Mouse (Mus musculus): ENCODE measurements around the gene She. TPM values are rescaled to one million over a fixed set of nuclear protein-coding genes. Genes with fewer than 3 reads are reported as not detected.
A peak's percentile ranks its signal among the peaks of the same experiment; 100 is the strongest.

She gene
- polyA plus RNA-seq, 1 experiment = not detected

DNA sequence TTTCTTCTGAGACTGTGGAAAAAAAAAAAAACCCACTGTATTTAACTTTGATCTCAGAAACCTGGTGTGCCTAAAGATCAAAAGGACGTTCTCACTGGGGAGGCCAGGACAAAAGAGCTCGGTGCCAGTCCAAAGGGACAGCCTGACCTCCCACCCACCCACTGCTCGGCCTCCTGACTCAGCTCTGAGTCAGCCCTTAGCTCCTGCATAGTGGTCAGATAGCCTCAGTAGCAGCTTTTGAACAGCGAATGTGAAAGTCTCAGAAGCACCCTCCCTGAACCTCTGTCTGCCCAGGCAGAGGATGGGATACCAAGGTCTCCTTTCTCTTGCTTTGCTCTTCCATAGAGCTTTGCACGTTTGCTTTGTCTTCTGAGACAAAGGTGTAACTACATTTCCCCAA is 65.4 kb downstream of the She start:
- no peak for TF ChIP-seq USF1 (IDR thresholded peaks at IDR 0.05; ENCODE audit: low read depth)
- no peak for TF ChIP-seq MAX (IDR thresholded peaks at IDR 0.05)
- no peak for TF ChIP-seq MYOG (IDR thresholded peaks at IDR 0.05; ENCODE audit: control insufficient read depth, extremely low read depth, insufficient read length)
- no peak for TF ChIP-seq CTCF (IDR thresholded peaks at IDR 0.05; ENCODE audit: control insufficient read depth, insufficient read depth, insufficient read length)
- peak; percentile 30 for TF ChIP-seq MYOD1 (IDR thresholded peaks at IDR 0.05; ENCODE audit: control insufficient read depth, insufficient read length, low read depth)
- TF ChIP-seq FOSL1 (IDR thresholded peaks at IDR 0.05; ENCODE audit: insufficient read depth, low read length, poor library complexity, severe bottlenecking) = peak; percentile 80
- TF ChIP-seq CEBPB (IDR thresholded peaks at IDR 0.05; ENCODE audit: low read depth) = no peak
- no peaks in the 10 kb centered on the region for H3K79me3 ChIP-seq (ENCODE audit: low read depth)
- peaks cover 17% of the 10 kb centered on the region for H3K79me2 ChIP-seq (ENCODE audit: control insufficient read depth, insufficient read depth)
- H3ac ChIP-seq (ENCODE audit: control insufficient read depth, insufficient read length, low read depth) = peak overlapping the region; percentile 15
- H3K27me3 ChIP-seq (ENCODE audit: control insufficient read depth, insufficient read depth, insufficient read length) = no peaks in the 10 kb centered on the region
- no peaks in the 10 kb centered on the region for H3K36me3 ChIP-seq (ENCODE audit: control insufficient read depth, insufficient read depth)
- peak overlapping the region; percentile 7 for H3K4me3 ChIP-seq (ENCODE audit: insufficient read depth, poor library complexity, severe bottlenecking)

DNA sequence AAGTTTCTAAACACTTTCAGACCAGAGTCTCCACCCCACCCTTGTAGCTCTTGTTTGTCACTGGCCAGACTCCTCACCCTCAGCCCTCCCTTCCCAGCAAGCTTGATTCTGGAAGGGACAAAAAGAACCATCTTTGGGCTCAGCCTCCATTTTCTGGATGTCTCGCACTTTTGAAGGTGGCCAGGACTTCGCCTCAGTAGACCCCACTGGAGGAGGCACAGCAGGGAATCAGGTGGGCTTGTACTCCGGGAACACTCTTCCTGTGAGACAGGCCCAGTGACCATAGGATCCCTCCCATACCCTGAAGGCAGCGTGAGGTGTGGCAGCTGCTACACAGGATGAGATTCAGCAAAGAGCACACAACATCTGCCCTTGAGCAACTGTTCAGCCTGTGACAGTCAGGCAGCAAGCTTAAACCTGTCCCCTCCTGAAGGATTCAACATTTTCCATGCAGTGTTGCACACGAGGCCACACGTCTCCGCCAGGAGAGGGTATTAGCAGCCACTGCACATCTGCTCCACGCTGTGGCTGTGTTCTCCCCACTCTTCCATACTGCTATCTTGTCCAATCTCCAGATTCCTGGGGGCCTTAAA is 66.1 kb downstream of the She start:
- peaks cover 18% of the 10 kb centered on the region for H3K79me2 ChIP-seq (ENCODE audit: control insufficient read depth, insufficient read depth)
- no peak overlapping the region for H3K4me3 ChIP-seq (ENCODE audit: insufficient read depth, poor library complexity, severe bottlenecking)
- H3K36me3 ChIP-seq (ENCODE audit: control insufficient read depth, insufficient read depth) = no peaks in the 10 kb centered on the region
- H3ac ChIP-seq (ENCODE audit: control insufficient read depth, insufficient read length, low read depth) = peak overlapping the region; percentile 54
- no peak for TF ChIP-seq MAX (IDR thresholded peaks at IDR 0.05)
- TF ChIP-seq MYOG (IDR thresholded peaks at IDR 0.05; ENCODE audit: control insufficient read depth, extremely low read depth, insufficient read length) = no peak
- no peak for TF ChIP-seq CEBPB (IDR thresholded peaks at IDR 0.05; ENCODE audit: low read depth)
- TF ChIP-seq USF1 (IDR thresholded peaks at IDR 0.05; ENCODE audit: low read depth) = no peak
- TF ChIP-seq MYOD1 (IDR thresholded peaks at IDR 0.05; ENCODE audit: control insufficient read depth, insufficient read length, low read depth) = no peak
- TF ChIP-seq CTCF (IDR thresholded peaks at IDR 0.05; ENCODE audit: control insufficient read depth, insufficient read depth, insufficient read length) = no peak
- TF ChIP-seq FOSL1 (IDR thresholded peaks at IDR 0.05; ENCODE audit: insufficient read depth, low read length, poor library complexity, severe bottlenecking) = no peak
- no peaks in the 10 kb centered on the region for H3K79me3 ChIP-seq (ENCODE audit: low read depth)
- no peaks in the 10 kb centered on the region for H3K27me3 ChIP-seq (ENCODE audit: control insufficient read depth, insufficient read depth, insufficient read length)

DNA sequence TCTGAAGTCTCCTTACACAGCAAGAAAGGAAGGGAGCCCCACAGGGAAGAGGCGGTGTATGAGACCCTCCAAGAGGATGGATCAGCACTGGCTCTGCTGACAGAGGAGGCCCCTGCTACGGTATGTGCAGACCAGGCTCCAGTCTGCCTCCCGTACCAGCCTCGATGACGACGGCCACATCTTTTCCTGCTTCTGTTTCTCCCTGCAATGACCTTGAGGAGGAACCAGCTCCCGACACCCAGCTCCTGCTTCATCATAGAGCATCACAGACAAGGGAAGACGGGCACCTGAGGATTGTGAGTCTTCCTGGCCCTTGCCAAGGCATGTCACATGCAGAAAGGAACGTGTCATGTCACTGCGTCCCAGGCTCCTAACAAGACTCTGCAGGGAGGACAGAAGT is 66.8 kb downstream of the She start:
- Histone ChIP-seq H3K79me3 (ENCODE audit: low read depth) (no peaks in the 10 kb centered on the region), H3K36me3 (ENCODE audit: control insufficient read depth, insufficient read depth) (no peaks in the 10 kb centered on the region), H3ac (ENCODE audit: control insufficient read depth, insufficient read length, low read depth) (no peak overlapping the region), H3K4me3 (ENCODE audit: insufficient read depth, poor library complexity, severe bottlenecking) (no peak overlapping the region), H3K27me3 (ENCODE audit: control insufficient read depth, insufficient read depth, insufficient read length) (no peaks in the 10 kb centered on the region), H3K79me2 (ENCODE audit: control insufficient read depth, insufficient read depth) (peaks cover 18% of the 10 kb centered on the region)
- no peak for TF ChIP-seq CEBPB (IDR thresholded peaks at IDR 0.05; ENCODE audit: low read depth)
- no peak for TF ChIP-seq FOSL1 (IDR thresholded peaks at IDR 0.05; ENCODE audit: insufficient read depth, low read length, poor library complexity, severe bottlenecking)
- no peak for TF ChIP-seq MAX (IDR thresholded peaks at IDR 0.05)
- no peak for TF ChIP-seq MYOG (IDR thresholded peaks at IDR 0.05; ENCODE audit: control insufficient read depth, extremely low read depth, insufficient read length)
- TF ChIP-seq USF1 (IDR thresholded peaks at IDR 0.05; ENCODE audit: low read depth) = no peak
- TF ChIP-seq MYOD1 (IDR thresholded peaks at IDR 0.05; ENCODE audit: control insufficient read depth, insufficient read length, low read depth) = no peak

DNA sequence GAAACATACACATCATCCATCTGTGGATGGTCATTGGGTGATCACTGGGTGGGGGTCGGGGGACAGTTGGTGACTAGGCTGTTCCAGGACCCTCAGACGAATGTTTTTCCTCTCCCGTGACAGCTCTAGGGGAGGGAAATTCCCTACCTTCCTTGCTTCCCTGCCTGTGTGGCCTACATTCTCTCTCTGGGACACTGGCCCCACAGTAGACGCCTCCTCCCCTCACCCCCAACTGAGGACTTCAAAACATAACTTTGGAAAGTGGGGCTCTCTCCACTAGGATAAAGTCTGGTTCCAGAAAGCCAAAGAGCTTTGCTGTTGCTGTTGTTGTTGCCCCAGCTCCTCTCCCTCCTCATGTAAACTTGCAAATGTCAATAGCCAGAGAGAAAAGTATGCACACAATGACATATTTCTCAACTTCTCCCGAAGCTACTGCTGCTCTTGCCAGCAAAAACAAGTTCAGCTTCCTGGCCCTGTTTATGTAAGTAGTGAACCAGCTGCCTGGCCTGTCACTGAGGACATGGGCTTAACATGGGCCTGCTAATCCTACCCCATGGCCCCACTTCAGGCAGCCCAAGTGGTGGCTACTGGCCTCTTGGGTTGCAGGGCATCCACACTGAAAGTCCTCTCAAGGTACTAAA is 67.8 kb downstream of the She start:
- Histone ChIP-seq H3K36me3 (ENCODE audit: control insufficient read depth, insufficient read depth) (no peaks in the 10 kb centered on the region), H3ac (ENCODE audit: control insufficient read depth, insufficient read length, low read depth) (no peak overlapping the region), H3K79me2 (ENCODE audit: control insufficient read depth, insufficient read depth) (peaks cover 14% of the 10 kb centered on the region), H3K27me3 (ENCODE audit: control insufficient read depth, insufficient read depth, insufficient read length) (no peaks in the 10 kb centered on the region), H3K4me3 (ENCODE audit: insufficient read depth, poor library complexity, severe bottlenecking) (no peak overlapping the region), H3K79me3 (ENCODE audit: low read depth) (no peaks in the 10 kb centered on the region)
- TF ChIP-seq USF1 (IDR thresholded peaks at IDR 0.05; ENCODE audit: low read depth) = no peak
- TF ChIP-seq CEBPB (IDR thresholded peaks at IDR 0.05; ENCODE audit: low read depth) = no peak
- no peak for TF ChIP-seq MAX (IDR thresholded peaks at IDR 0.05)
- TF ChIP-seq MYOG (IDR thresholded peaks at IDR 0.05; ENCODE audit: control insufficient read depth, extremely low read depth, insufficient read length) = no peak
- no peak for TF ChIP-seq FOSL1 (IDR thresholded peaks at IDR 0.05; ENCODE audit: insufficient read depth, low read length, poor library complexity, severe bottlenecking)
- no peak for TF ChIP-seq MYOD1 (IDR thresholded peaks at IDR 0.05; ENCODE audit: control insufficient read depth, insufficient read length, low read depth)
- no peak for TF ChIP-seq CTCF (IDR thresholded peaks at IDR 0.05; ENCODE audit: control insufficient read depth, insufficient read depth, insufficient read length)

DNA sequence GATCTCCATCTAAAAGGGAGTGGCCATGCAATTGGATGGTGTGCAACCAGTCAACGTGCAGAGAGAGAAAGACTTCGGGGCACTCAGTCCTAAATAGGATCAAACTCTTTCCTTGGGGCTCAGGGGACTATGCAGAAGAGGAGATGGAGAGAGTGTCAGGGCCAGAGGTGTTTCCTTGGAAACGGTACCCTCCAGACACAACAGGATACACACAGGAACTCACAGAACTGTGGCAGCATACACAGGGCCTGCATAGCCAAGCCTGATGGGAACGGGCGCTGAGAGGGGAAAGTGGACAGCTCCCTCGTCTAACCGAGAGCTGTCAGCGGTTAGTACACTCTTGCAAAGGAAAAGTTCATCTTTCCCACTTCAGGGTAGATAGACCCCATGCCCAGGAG is 68.3 kb downstream of the She start:
- no peaks in the 10 kb centered on the region for H3K27me3 ChIP-seq (ENCODE audit: control insufficient read depth, insufficient read depth, insufficient read length)
- H3K79me3 ChIP-seq (ENCODE audit: low read depth) = no peaks in the 10 kb centered on the region
- TF ChIP-seq CTCF (IDR thresholded peaks at IDR 0.05; ENCODE audit: control insufficient read depth, insufficient read depth, insufficient read length) (no peak), MYOG (IDR thresholded peaks at IDR 0.05; ENCODE audit: control insufficient read depth, extremely low read depth, insufficient read length) (no peak), USF1 (IDR thresholded peaks at IDR 0.05; ENCODE audit: low read depth) (no peak), CEBPB (IDR thresholded peaks at IDR 0.05; ENCODE audit: low read depth) (no peak), MYOD1 (IDR thresholded peaks at IDR 0.05; ENCODE audit: control insufficient read depth, insufficient read length, low read depth) (no peak), FOSL1 (IDR thresholded peaks at IDR 0.05; ENCODE audit: insufficient read depth, low read length, poor library complexity, severe bottlenecking) (no peak)
- H3K79me2 ChIP-seq (ENCODE audit: control insufficient read depth, insufficient read depth) = peaks cover 12% of the 10 kb centered on the region
- no peak overlapping the region for H3K4me3 ChIP-seq (ENCODE audit: insufficient read depth, poor library complexity, severe bottlenecking)
- H3K36me3 ChIP-seq (ENCODE audit: control insufficient read depth, insufficient read depth) = no peaks in the 10 kb centered on the region
- H3ac ChIP-seq (ENCODE audit: control insufficient read depth, insufficient read length, low read depth) = no peak overlapping the region

Data from C2C12 (cell line).